Mouse (Mus musculus) lung, embryonic 16.5 days (tissue): ENCODE results near the gene Zbtb24. TPM values are rescaled to one million over a fixed set of nuclear protein-coding genes. Genes with fewer than 3 reads are reported as not detected.

Experiments used
- ATAC-seq: fragments of 200-750 bp; cut with Nextera tagmentation; 2 replicates; pipeline ENCODE4 v1.8.0; 2017; ENCODE audit warnings: low read depth, mild to moderate bottlenecking, moderate library complexity
- H3K27ac ChIP-seq: fragments of 300-500 bp; sonication (generic); 2 replicates; pipeline ENCODE4 v1.5.1; 2014; ENCODE audit warnings: mild to moderate bottlenecking, control low read depth, low read length
- H3K27me3 ChIP-seq: fragments of 300-500 bp; sonication (generic); 2 replicates; pipeline ENCODE4 v1.6.1; 2014; ENCODE audit warnings: low read depth, low read length, mixed read lengths; ENCODE audit not compliant: control insufficient read depth, insufficient read depth
- H3K36me3 ChIP-seq: fragments of 300-500 bp; sonication (generic); 2 replicates; pipeline ENCODE4 v1.6.1; 2014; ENCODE audit warnings: low read length; ENCODE audit not compliant: control insufficient read depth, insufficient read depth
- H3K4me1 ChIP-seq: fragments of 300-500 bp; sonication (generic); replicated peaks from 2 replicates; pipeline ENCODE4 v1.6.1; 2014; ENCODE audit warnings: low read length, mixed read lengths; ENCODE audit not compliant: control insufficient read depth, insufficient read depth
- H3K4me2 ChIP-seq: fragments of 300-500 bp; sonication (generic); 2 replicates; pipeline ENCODE4 v1.6.1; 2014; ENCODE audit warnings: low read depth, low read length, control low read depth
- H3K4me3 ChIP-seq: fragments of 300-500 bp; sonication (generic); 2 replicates; pipeline ENCODE4 v1.5.1; 2014; ENCODE audit warnings: mild to moderate bottlenecking, low read length, control low read depth
- H3K9ac ChIP-seq: fragments of 300-500 bp; sonication (generic); 2 replicates; pipeline ENCODE4 v1.6.1; 2014; ENCODE audit warnings: low read length, control low read depth
- H3K9me3 ChIP-seq: fragments of 300-500 bp; sonication (generic); 2 replicates; pipeline ENCODE4 v1.6.1; 2016; ENCODE audit warnings: low read length; ENCODE audit not compliant: control insufficient read depth
- WGBS: fragments of 180-500 bp; shearing (Covaris S2); extraction: QIAGEN DNeasy Blood & Tissue Kit; methylation state at CpG from one replicate; pipeline ENCODE4 v1.1.7; 2014; 5-methylcytosine and 5-hydroxymethylcytosine counted together
- polyA plus RNA-seq: library from polyadenylated mRNA; unstranded; fragments of >200 nt; fragmentation: Nextera tagmentation; extraction: Ambion mirVana; gene quantifications from 2 replicates; pipeline ENCODE4 v1.2.1, GENCODE M21; 2015

Zbtb24 gene
- polyA plus RNA-seq, 1 experiment from 2014 or later, result 18.3 TPM

- no peak overlapping the region; the same call in 1 of the 2 replicates for H3K4me2 ChIP-seq
- no peak overlapping the region for H3K9ac ChIP-seq
- H3K27ac ChIP-seq, result peak overlapping the region; percentile 45
- 36% methylated on average over 1 of the region's 1 CpGs for WGBS
- no peaks in the 10 kb centered on the region for H3K9me3 ChIP-seq
- H3K36me3 ChIP-seq, result peaks cover 10% of the 10 kb centered on the region; the same call in 1 of the 2 replicates
- peaks cover 33% of the 10 kb centered on the region for H3K4me1 ChIP-seq
- ATAC-seq, result no peak
- no peaks in the 10 kb centered on the region for H3K27me3 ChIP-seq
- H3K4me3 ChIP-seq, result no peak overlapping the region
Measured at GRCm38 (mm10) chr10:41474981-41475391, 24.8 kb downstream of the Zbtb24 start.

GRCm38 (mm10) chr10:41476171-41477017, 26.2 kb downstream of the Zbtb24 start, which contains the start of gene Mical1:
TSS of gene Mical1 (plus strand) at chr10:41476314.
- H3K4me3 ChIP-seq, result peak within 1 kb of the TSS; percentile 66
- no peaks in the 10 kb centered on the region for H3K27me3 ChIP-seq
- peaks cover 10% of the 10 kb centered on the region; the same call in 1 of the 2 replicates for H3K36me3 ChIP-seq
- H3K4me2 ChIP-seq, result peak within 1 kb of the TSS; percentile 76
- H3K4me1 ChIP-seq, result peaks cover 33% of the 10 kb centered on the region
- ATAC-seq, result peak; percentile 78
- no peaks in the 10 kb centered on the region for H3K9me3 ChIP-seq
- H3K9ac ChIP-seq, result peak within 1 kb of the TSS; percentile 76
- peak within 1 kb of the TSS; percentile 92 for H3K27ac ChIP-seq
- 0% methylated on average over 35 of the region's 35 CpGs for WGBS

- Histone ChIP-seq H3K36me3 (peaks cover 10% of the 10 kb centered on the region; the same call in 1 of the 2 replicates), H3K27me3 (no peaks in the 10 kb centered on the region), H3K9ac (peak overlapping the region; percentile 76), H3K4me1 (peaks cover 33% of the 10 kb centered on the region), H3K27ac (peak overlapping the region; percentile 92), H3K9me3 (no peaks in the 10 kb centered on the region), H3K4me2 (peak overlapping the region; percentile 76), H3K4me3 (peak overlapping the region; percentile 66)
- WGBS, result 0% methylated on average over 9 of the region's 9 CpGs
- ATAC-seq, result peak; percentile 21; the same call in 1 of the 2 replicates
Measured at GRCm38 (mm10) chr10:41477018-41477277, 26.8 kb downstream of the Zbtb24 start.

- peaks cover 13% of the 10 kb centered on the region for H3K36me3 ChIP-seq
- peak; percentile 84 for ATAC-seq
- WGBS, result 4% methylated on average over 20 of the region's 20 CpGs
- peaks cover 33% of the 10 kb centered on the region for H3K4me1 ChIP-seq
- H3K4me3 ChIP-seq, result peak overlapping the region; percentile 66
- peak overlapping the region; percentile 76 for H3K9ac ChIP-seq
- H3K27ac ChIP-seq, result peak overlapping the region; percentile 92
- peak overlapping the region; percentile 76 for H3K4me2 ChIP-seq
- H3K9me3 ChIP-seq, result no peaks in the 10 kb centered on the region
- H3K27me3 ChIP-seq, result no peaks in the 10 kb centered on the region
Measured at GRCm38 (mm10) chr10:41477278-41478181, 27.3 kb downstream of the Zbtb24 start.

- Histone ChIP-seq H3K4me1 (peaks cover 22% of the 10 kb centered on the region), H3K36me3 (peaks cover 20% of the 10 kb centered on the region)
- 69% methylated on average over 3 of the region's 3 CpGs for WGBS
Measured at GRCm38 (mm10) chr10:41479961-41480360, 29.8 kb downstream of the Zbtb24 start.

GRCm38 (mm10) chr10:41480938-41481880, 31.0 kb downstream of the Zbtb24 start:
- ATAC-seq, result no peak
- Histone ChIP-seq H3K36me3 (peaks cover 25% of the 10 kb centered on the region), H3K27ac (no peak overlapping the region), H3K4me3 (no peak overlapping the region), H3K4me2 (no peak overlapping the region), H3K9me3 (no peaks in the 10 kb centered on the region), H3K27me3 (no peaks in the 10 kb centered on the region), H3K9ac (no peak overlapping the region), H3K4me1 (peaks cover 14% of the 10 kb centered on the region)
- WGBS, result 62% methylated on average over 33 of the region's 33 CpGs

More at GRCm38 (mm10) chr10:41479961-41480360, 29.8 kb downstream of the Zbtb24 start:
- no peak overlapping the region for H3K27ac ChIP-seq
- H3K9ac ChIP-seq, result no peak overlapping the region
- no peaks in the 10 kb centered on the region for H3K9me3 ChIP-seq
- H3K4me2 ChIP-seq, result no peak overlapping the region
- no peaks in the 10 kb centered on the region for H3K27me3 ChIP-seq
- ATAC-seq, result no peak
- no peak overlapping the region for H3K4me3 ChIP-seq

- Histone ChIP-seq H3K9me3 (no peaks in the 10 kb centered on the region), H3K27me3 (no peaks in the 10 kb centered on the region), H3K4me2 (no peak overlapping the region), H3K4me1 (peaks cover 10% of the 10 kb centered on the region), H3K36me3 (peaks cover 36% of the 10 kb centered on the region), H3K9ac (no peak overlapping the region), H3K4me3 (no peak overlapping the region), H3K27ac (no peak overlapping the region)
- ATAC-seq, result no peak
- 83% methylated on average over 7 of the region's 7 CpGs for WGBS
Measured at GRCm38 (mm10) chr10:41482446-41482845, 32.3 kb downstream of the Zbtb24 start.

- H3K27me3 ChIP-seq, result no peaks in the 10 kb centered on the region
- no peak overlapping the region for H3K27ac ChIP-seq
- no peaks in the 10 kb centered on the region for H3K9me3 ChIP-seq
- H3K36me3 ChIP-seq, result peaks cover 33% of the 10 kb centered on the region
- H3K9ac ChIP-seq, result no peak overlapping the region
- peaks cover 17% of the 10 kb centered on the region for H3K4me1 ChIP-seq
- no peak overlapping the region for H3K4me3 ChIP-seq
- no peak for ATAC-seq
- H3K4me2 ChIP-seq, result no peak overlapping the region
- 91% methylated on average over 16 of the region's 16 CpGs for WGBS
Measured at GRCm38 (mm10) chr10:41485778-41486177, 35.6 kb downstream of the Zbtb24 start.
